Mouse (Mus musculus): ENCODE data around the gene Zwint.

Zwint gene

DNA sequence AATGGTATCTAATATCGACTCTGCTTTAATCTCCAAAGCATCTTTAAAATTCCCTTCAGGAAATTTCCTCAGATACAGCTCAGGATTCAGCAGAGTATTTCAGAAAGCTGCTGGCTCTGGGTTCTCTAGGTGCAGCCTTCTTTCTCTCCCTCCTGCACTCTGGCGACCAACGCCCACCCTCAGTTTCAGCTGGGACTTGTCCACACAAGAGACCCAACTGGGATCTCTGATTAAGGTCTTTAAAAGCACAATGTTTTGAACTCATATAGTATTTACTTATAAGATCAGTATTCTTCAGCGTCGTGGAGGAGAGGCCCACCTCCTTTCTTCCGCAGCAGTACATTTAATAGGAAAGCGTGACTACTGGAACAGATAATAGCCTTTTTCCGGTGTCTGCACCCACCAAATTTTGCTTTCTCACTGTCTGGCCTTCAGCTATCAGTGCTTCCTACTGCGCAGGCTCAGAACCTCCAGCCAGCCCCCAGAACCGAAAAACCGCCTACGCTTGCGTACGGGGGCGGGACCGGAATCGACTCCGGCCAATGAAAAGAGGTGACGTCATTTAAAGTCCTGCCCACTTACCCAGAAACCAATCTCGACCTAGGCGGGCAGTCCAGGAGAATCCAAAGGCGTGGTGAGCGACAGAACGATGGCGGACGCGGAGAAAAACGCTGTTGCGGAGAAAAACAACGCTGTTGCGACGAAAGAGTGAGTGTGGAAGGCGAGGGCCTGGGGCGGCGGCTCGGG is at the start of gene Zwint:
TSS of gene Zwint (plus strand) at position 576 of the 747 bp plus-strand sequence.
- peak; percentile 95 for DNase-seq

DNA sequence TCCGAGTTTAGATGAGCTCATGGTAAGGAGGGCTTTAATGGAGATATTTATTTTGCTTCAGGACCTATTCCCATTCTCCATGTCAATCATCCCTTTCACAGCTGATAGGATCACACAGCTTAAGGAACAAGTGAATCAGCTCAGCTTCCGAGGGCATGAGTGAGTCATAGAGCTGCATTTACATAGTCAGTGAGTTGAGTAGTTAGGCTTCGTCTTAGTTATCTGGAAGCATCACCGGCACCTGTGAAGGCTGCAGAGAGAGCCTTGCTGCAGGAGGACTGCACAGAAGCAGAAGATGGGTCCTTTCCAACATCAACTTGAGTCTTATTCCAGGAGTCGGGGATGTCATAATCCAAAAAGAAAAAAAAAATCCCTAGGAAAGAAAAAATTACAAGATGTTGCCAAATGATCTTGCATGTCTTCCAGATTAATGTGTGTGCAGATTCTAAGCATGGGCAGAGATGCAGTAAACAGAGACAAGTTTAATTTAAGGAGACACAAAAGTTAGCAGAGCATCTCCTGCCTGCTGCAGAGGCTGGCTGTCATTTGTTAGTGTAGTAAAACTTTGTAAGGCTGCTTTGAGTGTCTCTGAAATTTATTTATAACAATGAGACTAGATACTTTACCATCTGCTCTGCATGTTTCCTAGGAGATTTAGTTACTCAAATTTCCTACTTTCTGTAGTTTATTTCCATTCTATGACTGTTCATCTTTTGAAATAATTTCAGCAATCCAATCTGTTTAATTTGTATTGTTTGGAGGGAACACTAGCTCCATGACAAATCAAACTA is 41.3 kb upstream of the Zwint start:
- DNase-seq: no peak

DNA sequence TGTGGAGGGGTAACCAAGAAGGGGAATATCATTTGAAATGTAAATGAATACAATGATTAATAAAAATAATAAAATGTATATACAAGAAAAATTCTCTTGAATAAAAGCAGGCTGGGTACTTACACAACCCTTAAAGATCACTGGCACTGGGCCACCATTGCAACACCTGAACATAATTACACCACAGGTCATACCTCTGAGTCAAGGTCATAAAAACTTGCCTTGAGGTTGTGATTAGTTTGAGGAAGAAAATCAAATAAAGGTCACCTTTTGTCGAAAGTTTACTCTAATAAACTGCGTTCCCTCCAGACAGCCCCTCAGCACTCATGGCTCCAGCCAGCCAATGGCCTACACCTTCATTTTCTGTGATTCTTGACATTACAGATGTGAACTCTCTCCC is 38.5 kb upstream of the Zwint start:
- DNase-seq: no peak

DNA sequence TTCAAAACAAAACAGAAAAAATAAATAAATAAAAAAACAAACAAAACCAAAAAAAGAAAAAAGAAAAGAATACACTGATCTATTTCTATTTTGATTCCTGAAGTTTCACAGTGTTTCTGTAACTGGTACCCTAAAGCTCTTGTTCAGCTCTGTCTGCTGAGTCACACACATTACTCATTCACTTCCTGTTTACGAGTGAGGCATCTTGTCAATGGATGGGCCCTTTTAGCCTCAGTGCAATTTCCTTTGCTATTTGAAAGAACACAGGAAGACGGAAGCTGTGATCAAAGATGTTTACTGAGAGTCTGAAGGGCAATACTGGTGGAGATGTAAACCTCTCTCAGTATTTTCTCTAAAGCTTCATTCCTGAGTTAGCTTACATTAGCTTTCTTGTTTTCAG is 34.1 kb upstream of the Zwint start:
- DNase-seq: no peak

DNA sequence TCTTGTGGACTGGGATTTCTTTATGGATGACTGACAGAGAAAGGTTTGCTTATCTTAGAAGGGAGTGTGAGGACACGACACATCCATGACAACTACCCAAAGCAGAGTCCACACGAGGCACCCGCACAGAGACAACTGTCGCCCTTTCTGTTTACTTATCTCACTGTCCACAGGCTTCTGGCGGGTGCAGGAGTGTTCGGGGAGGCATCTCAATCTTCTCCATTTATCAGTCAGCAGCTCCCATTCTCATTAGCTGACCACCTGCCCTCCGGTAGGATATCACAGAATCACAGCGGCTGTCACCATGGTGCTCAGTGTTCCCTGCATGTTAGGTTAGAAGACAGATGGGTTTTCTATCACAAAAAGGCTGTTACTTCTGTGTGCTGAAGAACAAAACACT is 31.1 kb upstream of the Zwint start:
- DNase-seq: no peak

DNA sequence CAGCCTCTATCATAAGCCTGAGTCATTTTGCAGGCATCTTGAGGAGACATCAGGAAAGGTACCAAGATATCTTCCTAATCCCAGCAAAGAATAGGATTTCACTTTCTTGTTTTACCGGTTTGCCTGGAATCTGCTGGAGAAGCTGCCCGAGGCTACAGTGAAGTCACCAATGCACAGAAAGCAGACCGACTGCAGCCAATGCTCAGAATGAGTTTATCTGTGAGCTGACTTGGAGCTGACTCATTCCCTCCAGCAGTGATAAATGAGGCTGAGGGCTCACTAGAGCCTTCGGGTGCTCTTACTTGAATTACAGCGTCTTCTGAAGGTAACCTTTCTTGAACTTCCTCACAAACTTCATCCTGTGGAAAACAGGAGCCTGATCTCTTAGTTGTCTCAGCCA is 20.5 kb upstream of the Zwint start:
- no peak for DNase-seq

DNA sequence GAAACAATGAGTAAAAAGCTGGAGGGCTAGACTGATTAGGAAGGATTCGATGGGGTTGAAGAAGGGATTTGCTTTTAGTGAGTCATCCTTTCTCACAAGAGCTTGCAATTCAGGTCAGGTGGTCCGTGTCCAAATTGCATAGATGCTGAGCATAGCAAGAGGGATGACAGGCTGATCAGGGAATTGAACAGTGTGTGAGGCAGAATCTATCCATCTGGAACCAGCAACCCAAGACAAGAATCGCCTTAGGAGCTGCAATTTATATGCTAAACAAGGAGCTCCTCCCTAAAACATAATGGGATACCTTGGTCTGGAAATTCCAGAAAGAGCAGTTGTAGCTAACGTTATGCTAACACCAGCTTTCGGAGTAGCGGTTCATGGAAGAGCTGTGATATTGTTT is 3.8 kb upstream of the Zwint start:
- no peak for DNase-seq

DNA sequence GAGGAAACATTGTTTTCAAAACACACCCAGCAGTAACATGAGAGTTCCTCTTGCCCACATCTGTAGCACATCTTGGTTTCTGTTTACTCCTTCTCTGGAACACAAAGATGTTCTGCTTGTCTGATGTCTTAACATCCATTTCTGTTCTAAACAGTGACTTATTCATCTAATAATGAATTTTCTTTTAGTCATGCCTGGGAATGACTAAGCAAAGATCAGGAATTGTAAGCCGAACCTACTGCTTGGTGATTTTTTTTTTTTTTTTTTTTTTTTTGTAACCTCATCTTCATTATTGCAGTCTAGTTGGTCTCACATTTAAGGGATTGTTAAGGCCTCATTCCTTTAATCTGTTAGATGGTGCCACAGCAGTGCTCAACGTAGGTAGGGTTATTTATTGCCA is 848 bp upstream of the Zwint start:
- DNase-seq: no peak

DNA sequence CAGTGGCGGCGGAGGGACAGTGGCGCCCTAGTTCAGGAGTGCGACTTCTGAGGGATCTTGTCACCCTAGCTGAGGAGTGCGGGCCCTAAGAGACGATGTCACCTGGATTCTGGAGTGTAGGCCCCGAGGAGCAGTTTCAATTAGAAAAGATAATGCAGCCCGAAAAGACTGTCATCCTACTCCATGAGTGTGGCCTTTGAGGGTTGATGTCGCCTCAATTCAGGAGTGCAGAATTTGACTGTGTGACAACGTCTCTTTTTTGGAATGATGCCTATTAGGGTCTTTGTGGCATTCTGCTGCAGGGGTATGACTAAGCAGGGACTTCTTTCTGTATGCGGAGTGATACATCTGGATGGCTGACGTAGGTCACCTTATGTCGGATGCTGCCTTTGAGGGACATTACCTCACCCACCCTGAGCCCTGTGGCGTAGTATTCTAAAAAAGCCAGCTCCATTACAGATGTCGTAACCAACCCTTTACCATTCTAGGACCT is 418 bp downstream of the Zwint start:
- DNase-seq: peak; percentile 51

DNA sequence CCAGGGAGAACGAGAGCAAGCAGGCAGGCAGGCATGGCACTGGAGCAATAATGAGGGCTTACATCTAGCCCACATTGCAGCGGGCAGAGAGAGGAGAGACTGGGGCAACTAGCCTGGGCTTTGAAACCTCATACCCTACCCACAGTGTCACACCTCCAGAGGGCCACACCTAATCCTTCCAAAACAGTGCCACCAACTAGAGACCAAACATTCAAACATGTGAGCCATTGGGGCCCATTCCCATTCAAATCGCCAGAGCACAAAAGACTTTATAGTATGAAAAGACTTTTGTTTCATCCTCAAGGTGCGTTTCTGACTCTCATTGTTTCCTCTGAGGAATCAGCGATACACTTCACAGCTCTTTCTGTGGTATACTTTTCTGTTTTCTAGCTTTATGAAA is 4.6 kb downstream of the Zwint start:
- DNase-seq: no peak

DNA sequence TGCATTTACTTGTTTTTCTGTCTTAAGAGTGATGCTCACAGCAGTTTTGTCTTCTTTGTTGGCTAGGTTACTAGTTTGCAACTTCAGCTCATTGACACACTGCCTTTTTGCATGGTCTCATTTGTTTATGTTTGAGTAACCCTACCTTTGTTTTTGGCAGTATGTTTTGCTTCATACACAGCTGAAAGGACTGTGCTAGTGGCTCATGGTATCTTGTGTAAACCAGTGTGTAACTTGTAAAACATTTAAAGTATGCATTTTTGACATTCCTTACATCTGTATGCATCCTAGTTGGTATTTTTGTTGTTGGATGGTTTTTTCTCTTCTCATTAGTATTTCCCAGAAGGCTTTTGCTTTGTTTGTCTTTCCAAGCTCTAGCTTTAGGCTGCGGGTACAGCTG is 5.7 kb downstream of the Zwint start:
- DNase-seq: no peak

DNA sequence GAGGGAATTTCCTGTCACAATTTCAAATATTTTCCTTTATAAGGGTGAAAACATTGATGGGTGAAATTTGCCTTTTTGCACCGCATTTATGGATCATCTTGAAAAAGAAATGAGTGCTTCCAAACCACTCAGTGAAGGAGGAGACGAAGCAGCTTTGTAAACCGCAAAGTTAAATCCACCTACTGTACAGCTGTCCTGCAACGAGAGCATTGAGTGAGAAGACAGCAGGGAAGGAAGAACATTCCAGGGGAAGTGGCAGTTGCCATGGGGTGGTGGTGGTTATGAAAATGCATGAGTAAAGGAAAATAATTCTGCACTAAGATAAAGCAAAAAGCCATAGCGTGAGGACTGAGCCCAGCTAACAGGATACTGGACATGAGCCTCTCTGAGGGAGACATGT is 13.2 kb downstream of the Zwint start:
- no peak for DNase-seq

DNA sequence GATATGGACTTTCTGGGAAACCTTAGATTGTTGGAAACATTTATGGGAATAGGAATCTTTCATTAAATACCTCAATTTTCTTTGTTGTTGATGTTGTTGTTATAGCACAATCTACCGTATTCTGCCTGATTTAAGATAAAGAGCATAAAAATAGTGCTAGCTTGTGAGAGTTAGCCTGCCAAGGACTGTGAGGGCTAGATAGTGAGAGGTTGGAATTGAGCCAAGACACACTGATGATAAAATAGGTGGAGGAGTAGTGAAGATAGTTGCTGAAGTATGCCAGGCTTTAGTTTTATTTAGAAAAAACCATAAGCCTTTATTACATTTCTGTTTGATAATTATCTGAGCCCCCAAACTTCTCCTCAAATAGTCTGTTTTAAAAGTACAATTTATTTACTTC is 14.4 kb downstream of the Zwint start:
- DNase-seq: no peak

DNA sequence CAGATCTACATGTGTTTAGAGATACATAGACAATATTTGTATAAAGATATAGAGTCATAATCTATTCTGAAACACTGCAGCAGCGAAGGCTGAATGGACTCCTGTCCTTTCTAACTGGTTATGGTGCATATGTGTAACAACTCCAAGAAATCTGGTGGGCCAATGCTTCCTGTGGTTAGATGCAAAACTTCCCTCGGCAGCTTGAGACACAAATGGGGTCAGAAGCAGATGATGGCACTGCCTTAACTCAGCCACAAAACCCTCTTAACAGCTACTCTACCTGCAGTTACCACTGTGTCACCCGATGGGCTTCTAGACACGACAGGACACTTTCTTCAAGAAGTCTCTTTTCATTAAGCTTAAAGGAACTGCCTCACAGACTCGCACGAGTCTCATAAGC is 21.3 kb downstream of the Zwint start:
- no peak for DNase-seq

DNA sequence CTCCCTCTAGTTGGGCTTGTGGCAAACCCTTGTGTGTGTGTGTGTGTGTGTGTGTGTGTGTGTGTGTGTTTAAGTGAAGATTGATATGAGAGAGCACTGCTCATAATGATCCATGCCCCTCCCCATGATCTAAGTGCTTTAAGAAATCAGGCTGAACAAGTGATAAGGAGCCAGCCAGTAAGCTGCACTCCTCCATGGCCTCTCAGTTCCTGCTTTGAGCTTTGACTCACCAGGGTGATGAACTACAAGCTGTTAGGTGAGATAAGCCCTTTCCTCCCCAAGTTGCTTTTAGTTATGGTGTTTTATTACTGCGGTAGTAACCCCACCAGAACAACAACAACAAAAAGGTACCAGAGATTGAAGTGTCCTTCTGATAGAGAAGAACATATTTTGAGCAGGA is 21.9 kb downstream of the Zwint start:
- no peak for DNase-seq

DNA sequence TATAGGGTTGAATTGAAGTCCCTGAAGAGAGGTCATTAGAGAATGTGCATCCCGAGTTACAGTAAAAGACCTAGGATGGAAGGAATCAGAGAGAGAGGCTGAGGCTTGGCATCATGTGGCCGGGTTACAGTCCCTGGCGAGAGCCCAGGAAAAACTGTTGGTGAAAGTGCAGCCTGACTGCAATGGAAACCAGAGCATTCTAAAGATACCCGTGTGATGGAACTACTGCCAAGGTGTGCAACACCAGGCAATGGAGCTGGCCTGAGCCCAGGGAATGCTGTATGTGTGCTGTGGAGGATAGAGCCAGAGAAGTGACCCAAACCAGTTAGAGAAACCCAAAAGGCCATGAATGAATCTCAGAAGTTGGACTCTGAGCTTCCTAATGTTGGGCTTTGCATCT is 24.4 kb downstream of the Zwint start:
- DNase-seq: no peak

DNA sequence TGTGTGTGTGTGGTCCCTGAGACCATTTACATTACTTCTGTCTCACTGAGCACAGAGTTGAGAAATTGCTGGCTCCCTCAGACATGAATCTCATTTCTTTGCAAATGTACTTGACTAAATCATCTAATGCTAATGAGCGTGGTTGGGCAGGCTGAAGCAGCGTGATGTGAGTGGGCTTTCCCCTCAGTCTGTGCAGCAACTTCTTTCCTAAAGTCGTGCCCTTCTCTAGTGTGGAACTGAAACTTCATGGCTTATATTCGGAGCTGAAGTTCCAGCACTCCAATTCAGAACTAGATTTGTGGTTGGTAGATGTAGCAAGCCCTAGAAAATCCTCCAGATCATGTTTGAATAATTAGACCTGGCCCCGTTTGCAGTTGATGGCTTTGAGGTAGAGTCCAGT is 46.4 kb downstream of the Zwint start:
- no peak for DNase-seq

DNA sequence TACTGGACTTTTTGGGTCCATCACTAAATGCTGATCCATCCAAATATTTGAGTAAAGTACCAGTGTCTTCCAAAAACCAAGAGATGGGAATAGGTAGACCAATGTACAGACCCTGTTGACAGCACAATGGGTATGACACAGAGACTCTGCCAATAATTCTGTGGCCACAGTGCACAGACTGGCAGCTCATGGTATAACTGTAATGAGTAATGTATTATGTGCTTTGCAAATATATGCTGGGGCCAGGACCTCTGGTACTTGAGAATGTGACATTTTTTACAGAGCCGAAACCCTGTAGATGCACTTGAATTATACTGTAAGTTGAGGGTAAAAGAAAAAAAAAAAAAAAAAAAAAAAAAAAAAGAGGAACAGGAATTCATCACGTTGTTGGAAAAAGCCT is 59.1 kb downstream of the Zwint start:
- DNase-seq: no peak

Measured in thymus, postnatal 14 days (tissue).